Mouse (Mus musculus): ENCODE measurements at regions not wholly inside any gene's neighbourhood (a gene's known extent, or its start where the extent isn't known, plus 50 kb on each side); places are given as distances from the start of the nearest gene placed in this dataset.

DNA sequence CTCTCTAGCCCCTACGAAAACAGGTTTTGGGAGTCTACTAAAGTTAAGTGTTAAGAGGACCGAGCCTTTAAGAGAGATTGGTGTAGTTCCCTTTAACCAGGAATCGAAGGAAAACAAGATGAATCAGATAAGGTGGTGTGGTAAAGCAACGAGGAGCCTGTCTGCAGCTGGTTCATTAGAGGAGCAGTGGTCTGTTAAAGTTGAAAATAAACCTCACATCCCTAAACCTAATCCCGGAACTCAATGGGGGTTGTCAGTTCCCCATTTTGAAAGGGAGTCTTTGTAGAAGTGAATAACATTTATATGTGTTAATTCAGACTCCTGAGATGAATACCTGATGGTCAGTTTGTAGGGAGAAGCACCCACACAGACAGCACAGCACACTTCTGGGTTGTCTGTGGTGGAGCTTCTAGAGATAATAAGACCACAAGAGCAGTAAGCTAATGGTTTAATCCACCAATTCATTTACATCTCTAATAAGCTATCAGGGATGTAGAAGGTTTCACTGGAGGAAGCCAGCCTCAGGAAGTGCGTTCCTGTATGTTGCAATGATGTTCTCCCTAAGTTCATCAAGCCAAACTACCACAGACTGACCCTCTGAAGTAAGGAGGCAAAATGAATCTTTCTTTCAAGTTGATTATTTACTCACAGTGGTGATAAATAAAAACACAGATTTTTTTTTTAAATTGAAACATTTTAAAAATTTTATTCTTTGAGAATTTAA is 318.9 kb upstream of the Nrp1 start:
- Histone ChIP-seq H3K4me3 (no peak overlapping the region), H3K27ac (no peak overlapping the region), H3K9ac (no peak overlapping the region), H3K36me3 (no peaks in the 10 kb centered on the region), H3K4me2 (no peak overlapping the region), H3K27me3 (no peaks in the 10 kb centered on the region), H3K9me3 (no peaks in the 10 kb centered on the region), H3K4me1 (no peaks in the 10 kb centered on the region)
- ATAC-seq (ENCODE audit: insufficient number of reproducible peaks, low FRiP score, low TSS enrichment, low read depth): no peak
- 69% methylated on average over 6 of the region's 6 CpGs for WGBS

DNA sequence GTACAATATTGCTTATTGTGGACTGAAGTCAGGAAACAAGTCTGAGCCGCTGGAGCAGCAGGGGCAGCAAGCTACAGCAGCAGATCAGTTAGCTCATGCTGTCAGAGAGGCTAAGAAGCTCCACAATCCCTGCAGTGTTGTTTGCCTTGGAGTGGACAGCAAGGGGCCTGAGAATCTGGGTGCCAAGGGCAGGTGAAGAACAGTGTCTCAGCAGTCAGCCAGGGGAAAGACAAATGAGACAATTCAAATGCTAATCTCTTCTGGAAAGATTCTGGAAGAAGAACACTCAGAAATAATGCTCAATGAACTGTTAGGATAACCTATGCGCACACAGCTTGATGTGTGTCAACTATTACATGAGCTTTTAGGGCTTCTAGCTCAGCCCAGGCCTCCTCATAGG is 315.5 kb upstream of the Nrp1 start:
- no peaks in the 10 kb centered on the region for H3K36me3 ChIP-seq
- H3K27me3 ChIP-seq: no peaks in the 10 kb centered on the region
- H3K9me3 ChIP-seq: no peaks in the 10 kb centered on the region
- H3K9ac ChIP-seq: no peak overlapping the region
- no peak overlapping the region for H3K4me2 ChIP-seq
- ATAC-seq (ENCODE audit: insufficient number of reproducible peaks, low FRiP score, low TSS enrichment, low read depth): no peak
- no peak overlapping the region for H3K27ac ChIP-seq
- 84% methylated on average over 2 of the region's 2 CpGs for WGBS
- H3K4me3 ChIP-seq: no peak overlapping the region
- no peaks in the 10 kb centered on the region for H3K4me1 ChIP-seq

- Histone ChIP-seq H3K27me3 (no peaks in the 10 kb centered on the region), H3K4me2 (no peak overlapping the region), H3K9ac (no peak overlapping the region), H3K4me3 (no peak overlapping the region), H3K4me1 (no peaks in the 10 kb centered on the region), H3K9me3 (no peaks in the 10 kb centered on the region), H3K27ac (no peak overlapping the region), H3K36me3 (no peaks in the 10 kb centered on the region)
- 70% methylated on average over 4 of the region's 4 CpGs for WGBS
- no peak for ATAC-seq (ENCODE audit: insufficient number of reproducible peaks, low FRiP score, low TSS enrichment, low read depth)
Observed at GRCm38 (mm10) chr8:128043392-128043791, 315.0 kb upstream of the Nrp1 start.

DNA sequence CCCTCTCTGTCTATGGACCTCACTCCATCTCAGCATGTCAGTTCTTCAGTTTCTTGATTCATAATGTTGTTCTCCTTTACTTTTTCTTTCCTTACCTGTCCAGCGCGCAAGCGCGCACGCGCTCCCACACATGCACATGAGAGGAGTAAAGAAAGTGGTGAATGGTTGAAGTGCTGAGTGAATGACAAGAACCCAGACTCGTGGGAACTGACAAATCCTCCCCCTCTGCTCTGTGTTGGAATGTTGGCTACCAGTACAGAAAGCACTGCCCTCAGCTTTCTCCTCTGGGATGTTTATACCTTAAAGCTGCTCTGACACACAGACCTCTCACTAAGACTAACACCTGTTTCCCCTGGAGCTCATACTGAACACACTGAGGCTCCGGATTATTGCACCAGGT is 302.2 kb upstream of the Nrp1 start:
- H3K4me1 ChIP-seq: no peaks in the 10 kb centered on the region
- WGBS: 87% methylated on average over 8 of the region's 8 CpGs
- H3K4me2 ChIP-seq: no peak overlapping the region
- no peak for ATAC-seq (ENCODE audit: insufficient number of reproducible peaks, low FRiP score, low TSS enrichment, low read depth)
- no peak overlapping the region for H3K9ac ChIP-seq
- no peaks in the 10 kb centered on the region for H3K27me3 ChIP-seq
- H3K36me3 ChIP-seq: no peaks in the 10 kb centered on the region
- no peaks in the 10 kb centered on the region for H3K9me3 ChIP-seq
- H3K27ac ChIP-seq: no peak overlapping the region
- H3K4me3 ChIP-seq: no peak overlapping the region

DNA sequence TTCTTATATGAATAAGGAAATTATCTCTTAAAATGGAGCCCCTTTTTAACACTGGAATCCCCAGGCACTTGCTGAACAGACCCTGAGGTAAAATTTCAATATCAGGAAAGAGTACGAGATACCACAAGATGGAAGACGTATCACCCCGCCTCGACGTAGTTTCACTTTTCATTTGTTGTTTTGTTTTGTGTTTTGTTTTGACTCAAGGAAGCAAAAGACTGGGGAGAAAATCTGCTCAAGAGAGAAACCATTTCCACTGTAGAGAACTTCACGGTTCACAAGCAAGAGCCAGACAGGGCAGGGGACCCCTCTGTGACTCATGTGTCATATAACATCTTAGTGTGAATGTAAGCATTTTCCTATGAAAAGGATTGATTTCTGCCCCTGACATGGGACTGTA is 300.6 kb upstream of the Nrp1 start:
- no peak for ATAC-seq (ENCODE audit: insufficient number of reproducible peaks, low FRiP score, low TSS enrichment, low read depth)
- no peak overlapping the region for H3K4me3 ChIP-seq
- no peaks in the 10 kb centered on the region for H3K4me1 ChIP-seq
- no peaks in the 10 kb centered on the region for H3K27me3 ChIP-seq
- H3K4me2 ChIP-seq: no peak overlapping the region
- H3K27ac ChIP-seq: no peak overlapping the region
- H3K36me3 ChIP-seq: no peaks in the 10 kb centered on the region
- no peaks in the 10 kb centered on the region for H3K9me3 ChIP-seq
- no peak overlapping the region for H3K9ac ChIP-seq
- 87% methylated on average over 6 of the region's 6 CpGs for WGBS

- Histone ChIP-seq H3K9me3 (no peaks in the 10 kb centered on the region), H3K9ac (no peak overlapping the region), H3K4me3 (no peak overlapping the region), H3K27me3 (no peaks in the 10 kb centered on the region), H3K4me2 (no peak overlapping the region), H3K27ac (no peak overlapping the region), H3K4me1 (no peaks in the 10 kb centered on the region), H3K36me3 (no peaks in the 10 kb centered on the region)
- ATAC-seq (ENCODE audit: insufficient number of reproducible peaks, low FRiP score, low TSS enrichment, low read depth): no peak
- 91% methylated on average over 3 of the region's 3 CpGs for WGBS
Observed at GRCm38 (mm10) chr8:128059817-128060216, 298.6 kb upstream of the Nrp1 start.

DNA sequence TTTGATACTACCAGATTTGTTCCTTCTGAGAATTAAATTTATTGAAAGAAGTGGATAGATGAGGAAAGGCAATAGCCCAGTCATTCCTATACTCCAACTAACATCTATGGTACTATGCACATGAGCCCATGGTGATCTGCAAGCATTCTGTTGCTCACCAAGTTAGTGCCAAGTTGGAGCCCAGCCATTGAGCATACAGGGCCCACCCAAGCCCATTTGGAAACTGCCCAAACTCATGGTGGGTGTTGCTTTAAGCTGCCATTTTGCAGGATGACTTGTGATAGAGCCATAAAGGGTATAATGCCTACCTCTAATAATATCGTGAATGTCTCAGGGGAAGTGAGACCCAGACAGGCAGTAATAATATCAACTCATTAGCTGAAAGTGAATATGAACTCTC is 294.2 kb upstream of the Nrp1 start:
- Histone ChIP-seq H3K4me1 (no peaks in the 10 kb centered on the region), H3K36me3 (no peaks in the 10 kb centered on the region), H3K4me2 (no peak overlapping the region), H3K4me3 (no peak overlapping the region), H3K27me3 (no peaks in the 10 kb centered on the region), H3K9ac (no peak overlapping the region), H3K27ac (no peak overlapping the region), H3K9me3 (no peaks in the 10 kb centered on the region)
- ATAC-seq (ENCODE audit: insufficient number of reproducible peaks, low FRiP score, low TSS enrichment, low read depth): no peak
- 79% methylated on average over 1 of the region's 1 CpGs for WGBS

DNA sequence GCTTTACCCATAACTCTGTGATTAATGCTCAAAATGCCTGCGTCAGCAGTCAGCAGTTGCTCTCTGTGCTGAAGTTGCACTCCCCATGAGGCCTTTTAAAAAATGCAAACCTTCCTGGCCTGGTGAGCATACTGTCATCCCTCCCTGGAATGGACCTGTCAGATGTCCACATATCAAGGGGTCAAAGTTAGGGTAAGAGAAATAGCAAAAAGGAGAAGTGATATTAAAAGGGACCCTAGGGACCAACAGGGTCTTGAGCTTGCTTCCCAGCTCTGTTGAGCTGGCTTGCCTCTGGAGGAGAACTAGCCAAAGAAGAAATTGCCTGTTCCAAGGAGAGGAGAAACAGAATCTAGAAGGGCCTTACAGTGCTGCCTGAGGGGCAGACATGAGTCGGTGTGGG is 293.3 kb upstream of the Nrp1 start:
- WGBS: 68% methylated on average over 2 of the region's 2 CpGs
- H3K4me3 ChIP-seq: no peak overlapping the region
- H3K36me3 ChIP-seq: no peaks in the 10 kb centered on the region
- no peak overlapping the region for H3K9ac ChIP-seq
- H3K4me2 ChIP-seq: no peak overlapping the region
- ATAC-seq (ENCODE audit: insufficient number of reproducible peaks, low FRiP score, low TSS enrichment, low read depth): no peak
- H3K27me3 ChIP-seq: no peaks in the 10 kb centered on the region
- no peak overlapping the region for H3K27ac ChIP-seq
- no peaks in the 10 kb centered on the region for H3K4me1 ChIP-seq
- H3K9me3 ChIP-seq: no peaks in the 10 kb centered on the region

- ATAC-seq (ENCODE audit: insufficient number of reproducible peaks, low FRiP score, low TSS enrichment, low read depth): no peak
- 77% methylated on average over 7 of the region's 7 CpGs for WGBS
- no peaks in the 10 kb centered on the region for H3K4me1 ChIP-seq
Observed at GRCm38 (mm10) chr8:128065964-128066680, 292.3 kb upstream of the Nrp1 start.

GRCm38 (mm10) chr8:128069749-128070148 is 288.7 kb upstream of the Nrp1 start:
- no peak overlapping the region for H3K27ac ChIP-seq
- H3K4me3 ChIP-seq: no peak overlapping the region
- H3K27me3 ChIP-seq: no peaks in the 10 kb centered on the region
- ATAC-seq (ENCODE audit: insufficient number of reproducible peaks, low FRiP score, low TSS enrichment, low read depth): no peak
- no peaks in the 10 kb centered on the region for H3K9me3 ChIP-seq
- no peaks in the 10 kb centered on the region for H3K36me3 ChIP-seq
- 81% methylated on average over 2 of the region's 2 CpGs for WGBS
- no peaks in the 10 kb centered on the region for H3K4me1 ChIP-seq
- no peak overlapping the region for H3K4me2 ChIP-seq
- H3K9ac ChIP-seq: no peak overlapping the region

More at GRCm38 (mm10) chr8:128065964-128066680, 292.3 kb upstream of the Nrp1 start:
- Histone ChIP-seq H3K9ac (no peak overlapping the region), H3K9me3 (no peaks in the 10 kb centered on the region), H3K27me3 (no peaks in the 10 kb centered on the region), H3K27ac (no peak overlapping the region), H3K36me3 (no peaks in the 10 kb centered on the region), H3K4me2 (no peak overlapping the region), H3K4me3 (no peak overlapping the region)

- Histone ChIP-seq H3K36me3 (no peaks in the 10 kb centered on the region), H3K9ac (no peak overlapping the region), H3K4me2 (no peak overlapping the region), H3K27ac (no peak overlapping the region), H3K4me1 (no peaks in the 10 kb centered on the region), H3K27me3 (no peaks in the 10 kb centered on the region), H3K4me3 (no peak overlapping the region), H3K9me3 (no peaks in the 10 kb centered on the region)
- 92% methylated on average over 1 of the region's 1 CpGs for WGBS
- ATAC-seq (ENCODE audit: insufficient number of reproducible peaks, low FRiP score, low TSS enrichment, low read depth): no peak
Observed at GRCm38 (mm10) chr8:128075566-128075965, 282.8 kb upstream of the Nrp1 start.

DNA sequence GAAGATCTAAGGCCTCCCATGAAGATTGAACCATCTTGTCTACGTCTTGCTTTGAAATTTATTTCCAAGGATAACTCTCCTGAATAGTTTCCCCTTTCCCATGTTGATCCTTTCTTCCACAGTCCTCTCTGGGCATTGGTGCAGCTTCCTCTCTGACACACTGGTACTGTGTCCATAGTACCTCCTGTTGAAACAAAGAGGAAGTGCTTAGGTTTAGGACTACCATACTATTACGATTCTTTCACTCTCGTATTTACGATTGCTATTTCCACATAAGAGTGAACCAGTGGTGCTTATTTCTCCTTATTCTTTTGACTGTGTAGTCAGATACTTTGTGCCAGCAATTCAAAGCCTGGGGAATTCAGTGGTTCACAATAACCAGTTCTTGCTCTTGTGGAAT is 282.2 kb upstream of the Nrp1 start:
- no peak overlapping the region for H3K27ac ChIP-seq
- no peaks in the 10 kb centered on the region for H3K4me1 ChIP-seq
- no peaks in the 10 kb centered on the region for H3K27me3 ChIP-seq
- H3K4me2 ChIP-seq: no peak overlapping the region
- no peaks in the 10 kb centered on the region for H3K36me3 ChIP-seq
- no peak overlapping the region for H3K4me3 ChIP-seq
- H3K9me3 ChIP-seq: no peaks in the 10 kb centered on the region
- no peak overlapping the region for H3K9ac ChIP-seq
- no peak for ATAC-seq (ENCODE audit: insufficient number of reproducible peaks, low FRiP score, low TSS enrichment, low read depth)
- WGBS: 87% methylated on average over 4 of the region's 4 CpGs
